Mouse (Mus musculus) bone marrow, adult 2 months (tissue): ENCODE measurements around the gene Ldlrad1. TPM values are rescaled to one million over a fixed set of nuclear protein-coding genes. Genes with fewer than 3 reads are reported as not detected.

Experiments
- H3K27ac ChIP-seq: fragments of 200-500 bp; 2 replicates; pipeline ENCODE4 v1.5.1; 2012; ENCODE audit warnings: low read depth, mild to moderate bottlenecking, control low read depth, inconsistent platforms, low read length; ENCODE audit not compliant: control insufficient read depth, poor library complexity, insufficient read depth
- H3K4me1 ChIP-seq: fragments of 200-500 bp; 2 replicates; pipeline ENCODE4 v1.6.1; 2011; ENCODE audit warnings: low read length; ENCODE audit not compliant: control insufficient read depth, insufficient read depth
- H3K4me3 ChIP-seq: fragments of 200-500 bp; replicated peaks from 2 replicates; pipeline ENCODE3; 2011; ENCODE audit warnings: mild to moderate bottlenecking, low read depth, low read length, control low read depth; ENCODE audit not compliant: control insufficient read depth
- CTCF ChIP-seq: fragments of 200-500 bp; IDR thresholded peaks from 2 replicates; pipeline ENCODE4 v1.5.1; 2011; ENCODE audit warnings: low read length, control low read depth; ENCODE audit not compliant: control insufficient read depth, insufficient read depth
- POLR2A ChIP-seq: fragments of 200-500 bp; IDR thresholded peaks from 2 replicates; pipeline ENCODE4 v1.6.1; 2011; ENCODE audit warnings: low read depth, mild to moderate bottlenecking, control low read depth, low read length, borderline replicate concordance; ENCODE audit not compliant: control insufficient read depth
- WGBS: fragments of 180-500 bp; shearing (Covaris S2); methylation state at CpG from one replicate; pipeline ENCODE4 v1.1.7; 2018; 5-methylcytosine and 5-hydroxymethylcytosine counted together
- polyA plus RNA-seq: library from polyadenylated mRNA; stranded (reverse); fragments of >200 nt; gene quantifications from 2 replicates; pipeline ENCODE4 v1.2.4, GENCODE M21; 2011; ENCODE audit warnings: low replicate concordance; ENCODE audit not compliant: missing spikeins, insufficient read depth, insufficient read length

Ldlrad1 gene
- not detected in 2 replicates for polyA plus RNA-seq

DNA sequence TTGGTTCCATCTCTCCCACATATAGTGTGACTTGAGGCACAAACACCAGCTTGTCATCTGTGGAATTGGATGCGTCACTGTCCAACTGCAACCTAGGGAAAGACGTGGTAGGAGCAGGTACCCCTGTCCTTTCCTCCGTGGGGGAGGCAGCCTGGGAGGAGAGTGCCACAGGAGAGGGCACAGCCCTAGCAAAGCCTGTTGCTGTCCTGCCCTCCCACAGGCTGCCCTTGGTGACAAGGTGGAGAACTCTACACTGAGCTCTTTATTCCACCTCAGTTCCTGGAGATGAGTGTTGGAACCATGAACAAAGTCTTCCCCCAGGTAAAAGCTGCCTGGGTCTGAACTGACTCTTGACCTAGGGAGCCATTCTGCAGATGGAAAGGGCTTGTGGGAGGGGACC lies at the start of gene Ldlrad1:
TSS of gene Ldlrad1 (plus strand) at position 301 of the 400 bp plus-strand sequence.
- no peak within 1 kb of the TSS; the same call in 1 of the 2 replicates for H3K27ac ChIP-seq
- 84% methylated on average over 3 of the region's 3 CpGs for WGBS
- no peak for TF ChIP-seq CTCF
- TF ChIP-seq POLR2A: no peak

DNA sequence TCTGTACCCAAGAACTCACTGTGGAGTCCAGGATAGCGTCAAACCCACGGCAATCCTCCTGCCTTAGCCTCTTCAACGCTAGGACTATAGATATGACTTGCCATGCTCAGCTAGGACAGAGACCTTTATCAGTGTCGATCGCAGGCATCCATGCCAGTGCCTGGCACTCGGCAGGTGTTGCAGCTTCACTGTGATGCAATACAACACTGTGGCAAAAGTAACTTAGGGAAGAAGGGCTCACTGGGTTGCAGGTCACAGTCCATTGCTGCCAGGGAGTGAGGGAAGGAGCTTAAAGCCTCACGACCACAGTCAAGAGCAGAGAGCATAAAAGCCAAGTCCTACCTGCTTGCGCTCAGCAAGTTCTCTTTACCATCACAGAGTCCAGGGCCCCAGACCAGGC lies 48.8 kb upstream of the Ldlrad1 start:
- H3K4me1 ChIP-seq: no peaks in the 10 kb centered on the region
- TF ChIP-seq POLR2A: no peak
- TF ChIP-seq CTCF: no peak
- 75% methylated on average over 8 of the region's 8 CpGs for WGBS
- no peak overlapping the region for H3K27ac ChIP-seq
- no peak overlapping the region for H3K4me3 ChIP-seq

More for the DNA sequence above, at the start of gene Ldlrad1:
- Histone ChIP-seq H3K4me1 (peaks cover 3% of the 10 kb centered on the region), H3K4me3 (no peak within 1 kb of the TSS)

DNA sequence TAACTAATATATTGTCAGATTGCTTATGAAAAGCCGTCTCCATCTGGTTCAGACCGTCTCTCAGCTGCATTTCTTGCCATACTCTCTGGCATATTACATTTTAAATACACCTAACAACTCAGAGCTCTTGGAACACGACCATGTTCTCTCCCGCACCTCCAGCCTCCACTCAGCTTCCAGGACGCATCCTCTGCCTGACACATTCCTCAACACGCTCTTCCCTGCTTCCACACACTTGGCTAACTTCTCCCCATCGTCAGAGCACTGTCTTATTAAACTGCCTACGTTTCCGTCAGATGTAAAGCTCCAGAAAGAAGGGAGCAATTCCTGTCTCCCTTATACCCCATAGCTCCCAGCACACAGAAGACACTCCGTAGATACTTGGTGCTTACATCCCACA lies 45.6 kb upstream of the Ldlrad1 start:
- 87% methylated on average over 10 of the region's 10 CpGs for WGBS
- TF ChIP-seq POLR2A (no peak), CTCF (no peak)
- Histone ChIP-seq H3K27ac (no peak overlapping the region), H3K4me1 (no peaks in the 10 kb centered on the region), H3K4me3 (no peak overlapping the region)

DNA sequence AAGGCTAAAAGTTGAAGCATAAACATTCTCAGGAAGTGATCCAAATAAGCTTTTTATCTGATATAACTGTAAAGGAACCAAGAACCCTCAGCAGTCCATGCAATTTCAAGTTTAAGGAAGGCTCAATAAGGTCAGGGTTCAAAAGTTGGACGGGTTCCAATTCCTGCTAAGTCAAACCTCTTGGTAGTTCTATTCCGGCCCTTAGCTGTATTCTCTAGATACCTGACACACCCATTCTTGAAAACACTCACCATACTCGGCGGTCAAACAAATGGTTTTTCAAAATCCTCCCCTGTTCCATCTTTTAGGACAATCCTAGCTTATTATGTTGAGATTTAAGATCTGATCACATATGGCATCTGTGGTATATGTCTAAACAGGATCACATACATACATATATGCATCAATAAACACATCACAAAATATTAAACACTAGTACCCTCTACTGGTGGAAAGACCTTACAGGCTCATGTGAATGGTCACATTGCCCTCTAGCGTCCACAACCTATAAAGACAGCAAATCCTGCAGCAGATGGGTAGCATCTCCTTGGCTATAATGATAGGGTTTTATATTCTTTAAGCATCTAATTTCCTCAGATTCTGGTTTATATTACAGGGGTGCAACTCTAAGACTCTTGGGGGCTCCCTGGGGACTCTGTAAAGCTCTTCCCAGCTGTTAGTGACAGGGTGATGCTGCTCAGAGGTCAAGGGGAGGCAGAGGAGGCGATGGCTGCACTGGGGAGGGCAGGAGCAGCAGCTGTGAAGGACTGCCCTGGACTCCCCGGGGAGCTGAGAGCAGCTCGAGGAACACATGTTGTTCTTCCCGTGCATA lies 45.0 kb upstream of the Ldlrad1 start:
- no peak overlapping the region for H3K27ac ChIP-seq
- peak; percentile 46 for TF ChIP-seq CTCF
- peak; percentile 21; the same call in 1 of the 2 replicates for TF ChIP-seq POLR2A
- 44% methylated on average over 9 of the region's 9 CpGs for WGBS
- H3K4me3 ChIP-seq: no peak overlapping the region
- no peaks in the 10 kb centered on the region for H3K4me1 ChIP-seq

DNA sequence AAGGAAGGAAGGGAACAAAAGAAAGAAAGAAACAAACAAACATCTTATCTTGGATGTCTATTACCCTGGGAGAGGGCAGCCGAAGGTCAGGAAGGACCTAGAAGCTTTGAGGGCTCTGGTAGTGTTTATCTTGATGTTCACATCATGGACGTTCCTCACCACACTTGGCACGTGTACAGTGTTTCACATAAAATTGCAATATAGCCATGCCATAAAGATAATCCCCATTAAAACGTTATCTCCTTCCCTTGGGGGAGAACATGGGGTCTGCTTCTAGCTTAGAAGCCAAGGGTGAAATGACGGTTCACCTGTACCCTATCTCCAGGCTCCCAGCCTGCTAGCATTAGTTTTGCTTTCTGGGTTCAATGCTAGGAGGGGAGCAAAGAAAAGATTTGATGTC lies 42.3 kb upstream of the Ldlrad1 start:
- TF ChIP-seq CTCF (no peak), POLR2A (no peak)
- Histone ChIP-seq H3K4me1 (no peaks in the 10 kb centered on the region), H3K27ac (no peak overlapping the region), H3K4me3 (no peak overlapping the region)
- WGBS: 44% methylated on average over 5 of the region's 5 CpGs

DNA sequence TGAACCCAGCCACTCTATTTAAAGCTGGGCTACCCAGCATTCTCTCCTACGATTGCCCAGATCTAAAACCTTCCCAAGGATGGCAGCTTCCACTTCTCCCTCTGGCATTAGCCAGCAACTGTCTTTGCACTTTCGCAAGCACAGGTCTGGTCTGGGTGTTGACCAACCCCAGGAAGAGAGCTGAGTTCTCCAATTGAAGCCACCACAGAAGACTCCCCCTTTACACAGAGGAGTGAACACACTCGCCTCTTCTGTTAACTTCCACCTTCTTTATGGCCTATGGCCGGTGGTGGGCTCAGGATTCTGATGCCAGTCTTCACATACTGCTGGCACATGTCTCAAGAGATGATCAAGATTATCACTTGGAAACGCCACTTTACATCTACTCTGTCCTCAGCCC lies 41.2 kb upstream of the Ldlrad1 start:
- TF ChIP-seq CTCF: no peak
- no peak for TF ChIP-seq POLR2A
- WGBS: 37% methylated on average over 5 of the region's 5 CpGs
- Histone ChIP-seq H3K4me3 (no peak overlapping the region), H3K27ac (peak overlapping the region; percentile 19; the same call in 1 of the 2 replicates), H3K4me1 (no peaks in the 10 kb centered on the region)

DNA sequence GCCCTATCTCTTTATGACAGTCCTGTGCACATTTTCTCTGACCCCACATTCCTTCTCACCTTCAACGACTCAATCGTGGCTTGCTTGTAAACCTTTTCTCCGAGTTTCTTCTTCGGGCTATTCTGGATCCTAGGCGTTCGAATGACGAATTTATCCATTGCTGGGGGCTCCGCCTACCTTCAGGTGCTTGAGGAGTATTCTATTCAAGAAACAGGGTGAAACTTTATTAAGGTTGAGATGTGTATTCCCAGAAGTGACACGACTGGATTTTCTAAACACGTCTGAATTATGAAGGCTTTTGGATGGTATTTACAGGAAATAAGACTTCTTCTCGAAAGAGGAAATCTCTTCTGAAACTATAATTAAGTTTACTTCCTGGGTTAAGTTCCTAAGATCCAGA lies 31.5 kb upstream of the Ldlrad1 start:
- Histone ChIP-seq H3K4me3 (peak overlapping the region; percentile 78), H3K4me1 (no peaks in the 10 kb centered on the region; the same call in 1 of the 2 replicates), H3K27ac (peak overlapping the region; percentile 99; the same call in 1 of the 2 replicates)
- TF ChIP-seq POLR2A (no peak), CTCF (no peak)
- 18% methylated on average over 11 of the region's 11 CpGs for WGBS

DNA sequence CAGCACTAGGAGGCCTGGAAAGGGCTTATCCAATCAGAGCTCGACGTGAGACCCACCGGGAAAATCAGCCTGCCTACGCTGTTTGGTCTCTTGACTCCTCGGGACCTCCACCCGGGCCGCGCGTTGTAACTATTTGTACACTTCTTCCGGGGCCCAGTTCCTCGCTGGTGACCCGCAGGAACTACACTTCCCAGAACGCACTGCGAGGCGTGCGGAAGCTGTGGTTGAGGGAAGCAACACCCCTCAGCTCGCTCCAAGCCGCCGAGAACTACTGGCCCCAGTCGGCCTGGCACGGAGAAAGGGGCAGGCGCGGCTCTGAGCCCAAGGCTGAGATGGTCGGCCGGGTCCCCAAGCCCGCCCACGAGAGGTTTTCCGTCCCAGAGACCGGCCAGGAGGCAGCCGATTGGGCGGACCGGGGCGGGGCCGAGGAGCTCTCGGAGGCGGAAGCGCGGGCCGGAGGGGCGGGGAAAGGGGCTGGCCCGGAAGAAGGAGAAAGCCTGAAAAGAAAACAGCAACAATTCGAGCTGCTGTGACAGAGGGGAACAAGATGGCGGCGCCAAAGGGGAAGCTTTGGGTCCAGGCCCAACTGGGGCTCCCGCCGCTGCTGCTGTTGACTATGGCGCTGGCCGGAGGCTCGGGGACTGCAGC lies 30.7 kb upstream of the Ldlrad1 start, which contains the start of gene Tmem59:
TSS of gene Tmem59 (plus strand) at position 218 of the 648 bp plus-strand sequence.
- under 1% methylated on average over 48 of the region's 49 CpGs for WGBS
- H3K4me1 ChIP-seq: no peaks in the 10 kb centered on the region; the same call in 1 of the 2 replicates
- H3K4me3 ChIP-seq: peak within 1 kb of the TSS; percentile 98
- H3K27ac ChIP-seq: peak within 1 kb of the TSS; percentile 99
- TF ChIP-seq CTCF: no peak
- peak; percentile 76 for TF ChIP-seq POLR2A
